Mouse (Mus musculus): ENCODE measurements around the gene Galnt2. TPM values are rescaled to one million over a fixed set of nuclear protein-coding genes. Genes with fewer than 3 reads are reported as not detected.

Galnt2 gene
- polyA plus RNA-seq, 1 experiment from 2014 or later = 48.6 TPM

DNA sequence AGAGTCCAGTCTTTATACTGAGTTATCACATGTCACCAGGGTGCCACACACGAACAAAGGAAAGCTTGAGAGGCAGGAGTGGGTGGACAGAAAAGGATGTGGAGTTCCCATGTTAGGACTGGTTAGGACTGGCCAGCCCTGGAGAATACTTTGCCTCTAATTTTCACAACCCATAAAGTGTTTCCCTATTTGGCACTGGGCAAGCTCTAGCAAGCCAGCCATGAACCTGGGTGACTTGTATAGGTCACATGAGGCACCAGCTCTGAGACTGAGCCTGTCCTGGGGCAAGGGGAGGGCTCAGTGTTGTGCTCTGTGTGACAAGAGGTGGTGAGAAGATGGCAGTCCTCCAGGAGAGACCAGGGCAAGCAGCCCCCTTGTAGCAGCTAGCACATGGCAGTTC, 116.9 kb downstream of the Galnt2 start:
- Histone ChIP-seq H3K4me3 (ENCODE audit: low read depth, low read length) (no peak overlapping the region), H3K27ac (ENCODE audit: low read depth, low read length) (no peak overlapping the region), H3K9me3 (ENCODE audit: control insufficient read depth, low read length) (no peaks in the 10 kb centered on the region), H3K36me3 (ENCODE audit: control insufficient read depth, insufficient read depth, low read length) (peaks cover 6% of the 10 kb centered on the region; the same call in 1 of the 2 replicates), H3K4me1 (replicated peaks; ENCODE audit: control insufficient read depth, insufficient read depth, low read length) (no peaks in the 10 kb centered on the region; the same call in 1 of the 2 replicates), H3K27me3 (replicated peaks; ENCODE audit: control insufficient read depth, insufficient read depth, low read length) (no peaks in the 10 kb centered on the region), H3K9ac (ENCODE audit: low read depth, low read length) (no peak overlapping the region), H3K4me2 (no peak overlapping the region)
- 63% methylated on average over 1 of the region's 1 CpGs for WGBS
- no peak for ATAC-seq (replicated peaks; ENCODE audit: low FRiP score)
- no peak for DNase-seq (ENCODE audit: low spot score)

GRCm38 (mm10) chr8:124349663-124350062, 118.5 kb downstream of the Galnt2 start:
- Histone ChIP-seq H3K4me2 (no peak overlapping the region), H3K27ac (ENCODE audit: low read depth, low read length) (no peak overlapping the region), H3K4me1 (replicated peaks; ENCODE audit: control insufficient read depth, insufficient read depth, low read length) (no peaks in the 10 kb centered on the region; the same call in 1 of the 2 replicates), H3K36me3 (ENCODE audit: control insufficient read depth, insufficient read depth, low read length) (no peaks in the 10 kb centered on the region), H3K4me3 (ENCODE audit: low read depth, low read length) (no peak overlapping the region), H3K9ac (ENCODE audit: low read depth, low read length) (no peak overlapping the region), H3K27me3 (replicated peaks; ENCODE audit: control insufficient read depth, insufficient read depth, low read length) (no peaks in the 10 kb centered on the region), H3K9me3 (ENCODE audit: control insufficient read depth, low read length) (no peaks in the 10 kb centered on the region)
- DNase-seq (ENCODE audit: low spot score) = peak; percentile 70
- WGBS = 39% methylated on average over 7 of the region's 7 CpGs
- 0 out of 2 replicates have a peak, but pooled peaks have one; percentile 19 for ATAC-seq (replicated peaks; ENCODE audit: low FRiP score)

GRCm38 (mm10) chr8:124351636-124352035, 120.4 kb downstream of the Galnt2 start:
- no peak for DNase-seq (ENCODE audit: low spot score)
- Histone ChIP-seq H3K9me3 (ENCODE audit: control insufficient read depth, low read length) (no peaks in the 10 kb centered on the region), H3K9ac (ENCODE audit: low read depth, low read length) (no peak overlapping the region), H3K27me3 (replicated peaks; ENCODE audit: control insufficient read depth, insufficient read depth, low read length) (no peaks in the 10 kb centered on the region), H3K4me1 (replicated peaks; ENCODE audit: control insufficient read depth, insufficient read depth, low read length) (no peaks in the 10 kb centered on the region; the same call in 1 of the 2 replicates), H3K36me3 (ENCODE audit: control insufficient read depth, insufficient read depth, low read length) (no peaks in the 10 kb centered on the region), H3K4me3 (ENCODE audit: low read depth, low read length) (no peak overlapping the region), H3K27ac (ENCODE audit: low read depth, low read length) (no peak overlapping the region), H3K4me2 (no peak overlapping the region)
- 56% methylated on average over 5 of the region's 5 CpGs for WGBS
- ATAC-seq (replicated peaks; ENCODE audit: low FRiP score) = no peak

GRCm38 (mm10) chr8:124360911-124361310, 129.7 kb downstream of the Galnt2 start:
- H3K36me3 ChIP-seq (ENCODE audit: control insufficient read depth, insufficient read depth, low read length) = no peaks in the 10 kb centered on the region
- no peak overlapping the region for H3K27ac ChIP-seq (ENCODE audit: low read depth, low read length)
- DNase-seq (ENCODE audit: low spot score) (no peak), ATAC-seq (replicated peaks; ENCODE audit: low FRiP score) (no peak)
- no peaks in the 10 kb centered on the region for H3K27me3 ChIP-seq (replicated peaks; ENCODE audit: control insufficient read depth, insufficient read depth, low read length)
- no peak overlapping the region for H3K4me3 ChIP-seq (ENCODE audit: low read depth, low read length)
- H3K4me1 ChIP-seq (replicated peaks; ENCODE audit: control insufficient read depth, insufficient read depth, low read length) = no peaks in the 10 kb centered on the region
- H3K4me2 ChIP-seq = no peak overlapping the region
- no peak overlapping the region for H3K9ac ChIP-seq (ENCODE audit: low read depth, low read length)
- 81% methylated on average over 3 of the region's 3 CpGs for WGBS
- H3K9me3 ChIP-seq (ENCODE audit: control insufficient read depth, low read length) = no peaks in the 10 kb centered on the region

GRCm38 (mm10) chr8:124361773-124362427, 130.7 kb downstream of the Galnt2 start:
- Histone ChIP-seq H3K9ac (ENCODE audit: low read depth, low read length) (no peak overlapping the region), H3K9me3 (ENCODE audit: control insufficient read depth, low read length) (no peaks in the 10 kb centered on the region), H3K27ac (ENCODE audit: low read depth, low read length) (no peak overlapping the region), H3K4me2 (no peak overlapping the region), H3K4me3 (ENCODE audit: low read depth, low read length) (no peak overlapping the region), H3K27me3 (replicated peaks; ENCODE audit: control insufficient read depth, insufficient read depth, low read length) (no peaks in the 10 kb centered on the region), H3K36me3 (ENCODE audit: control insufficient read depth, insufficient read depth, low read length) (no peaks in the 10 kb centered on the region), H3K4me1 (replicated peaks; ENCODE audit: control insufficient read depth, insufficient read depth, low read length) (no peaks in the 10 kb centered on the region)
- DNase-seq (ENCODE audit: low spot score) (no peak), ATAC-seq (replicated peaks; ENCODE audit: low FRiP score) (no peak)
- 72% methylated on average over 11 of the region's 11 CpGs for WGBS

- H3K4me1 ChIP-seq (replicated peaks; ENCODE audit: control insufficient read depth, insufficient read depth, low read length) = no peaks in the 10 kb centered on the region
- no peak overlapping the region for H3K4me3 ChIP-seq (ENCODE audit: low read depth, low read length)
- H3K27ac ChIP-seq (ENCODE audit: low read depth, low read length) = no peak overlapping the region
- H3K27me3 ChIP-seq (replicated peaks; ENCODE audit: control insufficient read depth, insufficient read depth, low read length) = no peaks in the 10 kb centered on the region
- H3K36me3 ChIP-seq (ENCODE audit: control insufficient read depth, insufficient read depth, low read length) = no peaks in the 10 kb centered on the region
- WGBS = 74% methylated on average over 7 of the region's 7 CpGs
- H3K9ac ChIP-seq (ENCODE audit: low read depth, low read length) = no peak overlapping the region
- H3K4me2 ChIP-seq = no peak overlapping the region
- no peaks in the 10 kb centered on the region for H3K9me3 ChIP-seq (ENCODE audit: control insufficient read depth, low read length)
- DNase-seq (ENCODE audit: low spot score) (no peak), ATAC-seq (replicated peaks; ENCODE audit: low FRiP score) (no peak)
Observed at GRCm38 (mm10) chr8:124362589-124362988, 131.4 kb downstream of the Galnt2 start.

DNA sequence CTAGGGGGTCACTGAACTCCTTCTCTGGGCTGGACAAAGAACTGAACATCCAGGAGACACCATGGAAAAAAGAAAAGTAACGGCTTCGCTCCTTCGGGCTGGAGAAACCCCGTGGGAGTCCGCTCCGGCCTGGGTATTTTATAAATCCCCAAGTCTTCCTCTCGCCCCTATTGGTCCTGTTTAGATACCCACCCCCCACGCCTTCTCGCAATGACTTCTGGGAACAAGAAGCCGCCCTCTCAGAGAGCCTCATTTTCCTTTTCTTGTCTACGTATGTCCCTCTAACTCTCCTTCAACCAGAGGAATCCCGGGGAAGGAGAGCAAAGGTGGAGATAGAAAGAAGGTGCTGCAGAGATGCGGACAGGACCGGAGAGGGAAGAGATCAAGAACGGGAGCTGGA, 132.1 kb downstream of the Galnt2 start:
- Histone ChIP-seq H3K36me3 (ENCODE audit: control insufficient read depth, insufficient read depth, low read length) (no peaks in the 10 kb centered on the region), H3K9ac (ENCODE audit: low read depth, low read length) (no peak overlapping the region), H3K9me3 (ENCODE audit: control insufficient read depth, low read length) (no peaks in the 10 kb centered on the region), H3K27ac (ENCODE audit: low read depth, low read length) (no peak overlapping the region), H3K4me1 (replicated peaks; ENCODE audit: control insufficient read depth, insufficient read depth, low read length) (no peaks in the 10 kb centered on the region), H3K4me3 (ENCODE audit: low read depth, low read length) (no peak overlapping the region), H3K27me3 (replicated peaks; ENCODE audit: control insufficient read depth, insufficient read depth, low read length) (no peaks in the 10 kb centered on the region), H3K4me2 (no peak overlapping the region)
- 86% methylated on average over 15 of the region's 15 CpGs for WGBS
- DNase-seq (ENCODE audit: low spot score) (no peak), ATAC-seq (replicated peaks; ENCODE audit: low FRiP score) (no peak)

- WGBS = 13% methylated on average over 8 of the region's 8 CpGs
Observed at GRCm38 (mm10) chr8:124368213-124368612, 137.0 kb downstream of the Galnt2 start.

DNA sequence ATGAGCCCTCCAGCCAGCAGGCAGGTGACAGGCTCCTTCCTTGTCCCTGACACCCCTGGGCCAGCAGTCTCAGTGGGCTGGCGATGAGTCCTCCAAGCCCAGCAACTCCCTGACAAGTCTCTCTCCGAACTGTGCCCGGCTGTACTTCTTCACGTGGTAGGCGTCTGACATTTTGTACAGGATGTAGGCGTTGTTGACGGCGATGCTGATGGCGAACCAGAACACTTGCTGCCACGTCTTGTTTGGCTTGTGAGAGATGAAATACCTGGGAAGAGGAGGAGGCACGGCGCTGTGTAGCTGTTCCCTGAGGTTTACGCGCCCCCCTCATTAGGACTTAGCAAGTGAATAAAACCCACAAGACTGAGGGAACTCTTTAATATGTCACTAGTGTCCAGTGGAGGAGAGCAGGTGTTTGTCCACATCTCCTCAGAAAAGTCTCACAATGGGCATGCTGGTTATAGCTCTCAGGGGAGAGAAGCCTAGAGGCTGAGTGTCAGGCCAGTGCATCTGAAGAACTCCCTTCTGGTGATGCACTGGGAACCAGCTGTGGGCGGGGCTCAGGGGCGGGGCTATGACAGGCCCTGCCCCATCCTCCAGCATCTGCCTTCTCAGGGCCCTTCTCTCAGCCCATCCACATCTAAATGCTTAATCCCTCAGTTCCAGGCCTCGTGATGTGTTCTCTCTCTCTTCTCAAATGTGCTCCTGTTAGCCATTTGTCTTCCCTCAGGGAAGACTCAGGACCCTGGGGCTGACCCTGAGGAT, 139.4 kb downstream of the Galnt2 start:
- Histone ChIP-seq H3K4me3 (ENCODE audit: low read depth, low read length) (no peak overlapping the region), H3K27ac (ENCODE audit: low read depth, low read length) (no peak overlapping the region), H3K9me3 (ENCODE audit: control insufficient read depth, low read length) (no peaks in the 10 kb centered on the region), H3K27me3 (replicated peaks; ENCODE audit: control insufficient read depth, insufficient read depth, low read length) (no peaks in the 10 kb centered on the region), H3K9ac (ENCODE audit: low read depth, low read length) (no peak overlapping the region), H3K36me3 (ENCODE audit: control insufficient read depth, insufficient read depth, low read length) (no peaks in the 10 kb centered on the region), H3K4me2 (no peak overlapping the region), H3K4me1 (replicated peaks; ENCODE audit: control insufficient read depth, insufficient read depth, low read length) (no peaks in the 10 kb centered on the region)
- ATAC-seq (replicated peaks; ENCODE audit: low FRiP score) = no peak
- WGBS = 77% methylated on average over 17 of the region's 17 CpGs
- DNase-seq (ENCODE audit: low spot score) = no peak

More at GRCm38 (mm10) chr8:124368213-124368612, 137.0 kb downstream of the Galnt2 start:
- H3K9ac ChIP-seq (ENCODE audit: low read depth, low read length) = no peak overlapping the region
- H3K36me3 ChIP-seq (ENCODE audit: control insufficient read depth, insufficient read depth, low read length) = no peaks in the 10 kb centered on the region
- H3K27ac ChIP-seq (ENCODE audit: low read depth, low read length) = no peak overlapping the region
- H3K9me3 ChIP-seq (ENCODE audit: control insufficient read depth, low read length) = no peaks in the 10 kb centered on the region
- ATAC-seq (replicated peaks; ENCODE audit: low FRiP score) (no peak), DNase-seq (ENCODE audit: low spot score) (peak; percentile 57)
- no peaks in the 10 kb centered on the region for H3K4me1 ChIP-seq (replicated peaks; ENCODE audit: control insufficient read depth, insufficient read depth, low read length)
- H3K4me3 ChIP-seq (ENCODE audit: low read depth, low read length) = no peak overlapping the region
- no peaks in the 10 kb centered on the region for H3K27me3 ChIP-seq (replicated peaks; ENCODE audit: control insufficient read depth, insufficient read depth, low read length)
- H3K4me2 ChIP-seq = no peak overlapping the region

All from liver, embryonic 11.5 days (tissue).